Mouse (Mus musculus) liver, embryonic 14.5 days (tissue): ENCODE results near the gene Mlh1.

Experiments used
- CTCF ChIP-seq: IDR thresholded peaks from 2 replicates; pipeline ENCODE4 v1.5.1; 2016; ENCODE audit warnings: antibody characterized with exemption, low read depth, control low read depth
- EP300 ChIP-seq: IDR thresholded peaks from 2 replicates; pipeline ENCODE4 v1.6.1; 2016; ENCODE audit warnings: antibody characterized with exemption, low read depth

DNA sequence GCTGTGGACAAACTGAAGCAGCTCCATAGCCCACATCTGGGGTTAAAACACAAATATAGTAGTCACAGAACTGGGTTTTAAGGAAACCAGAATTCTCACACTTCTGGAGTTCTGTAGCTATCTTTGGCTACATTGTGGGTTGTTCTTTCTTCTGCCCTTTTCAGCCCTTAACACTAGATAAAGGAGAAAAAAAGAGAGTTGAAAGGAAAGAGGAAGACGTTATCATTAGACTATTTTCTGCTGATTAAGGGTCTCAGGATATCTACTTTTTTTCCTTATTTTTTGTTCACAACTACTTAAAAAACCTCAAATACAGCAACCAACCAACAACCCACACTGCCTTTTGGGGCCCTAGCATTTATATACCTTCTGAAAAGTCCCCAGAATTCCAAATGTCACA, 73.3 kb downstream of the Mlh1 start:
- no peak for TF ChIP-seq CTCF
- TF ChIP-seq EP300, result no peak
